10 mouse cellular contexts compared by ENCODE assay signal in the genomic region with DNA sequence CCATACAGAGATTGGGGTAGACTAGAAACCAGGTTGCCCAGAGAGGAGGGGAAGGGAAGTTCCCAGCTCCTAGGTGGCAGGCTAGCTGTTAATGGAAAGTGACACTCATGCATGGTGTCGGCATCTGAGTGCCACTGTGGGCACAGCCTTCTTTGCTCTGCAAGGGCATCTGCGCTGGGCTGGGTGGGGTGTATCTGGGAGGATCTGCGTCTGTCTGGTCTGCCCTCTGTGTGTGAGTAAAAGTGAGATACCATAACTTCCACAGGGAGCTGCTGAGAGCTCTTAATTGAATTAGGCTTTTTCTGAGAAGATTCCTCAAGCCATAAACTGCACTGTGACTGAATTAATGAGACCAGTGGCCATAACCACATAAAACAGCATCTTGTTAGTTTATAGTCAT. TPM values are rescaled to one million over a fixed set of nuclear protein-coding genes. Genes with fewer than 3 reads are reported as not detected.
DNase-seq lines count a peak whose midpoint lies in the region; ATAC-seq and TF ChIP-seq lines count a peak whose summit lies in the region.
"Had no signal": no experiment of that assay in that cellular context is flagged by ENCODE, and none has a peak within 500 bp of the region (broad histone marks: within the 10 kb centered on the region; RNA-seq: fewer than 3 reads in every experiment).

No protein-coding gene starts in this region.

- peaks cover 48% of the 10 kb centered on the region for H3K4me1 ChIP-seq in intestine, embryonic 14.5 days (replicated peaks; ENCODE audit: control insufficient read depth, insufficient read depth, low read length)
- H3K4me1 ChIP-seq in intestine, postnatal 0 days (replicated peaks; ENCODE audit: control insufficient read depth, insufficient read depth, low read length) = peaks cover 25% of the 10 kb centered on the region
- peaks cover 12 to 30% of the 10 kb centered on the region in 2 experiments for H3K4me1 ChIP-seq in ES-E14 (ENCODE audit: control insufficient read depth in 2 of 2, insufficient read depth in 2 of 2, low read length in 2 of 2, poor library complexity in 1 of 2)
- H3K4me1 ChIP-seq in embryonic facial prominence, embryonic 15.5 days = peaks cover 48% of the 10 kb centered on the region
- H3K4me1 ChIP-seq in liver, embryonic 15.5 days (replicated peaks) = peaks cover 65% of the 10 kb centered on the region

- peak overlapping the region; percentile 68 for H3K27ac ChIP-seq in intestine, embryonic 14.5 days (ENCODE audit: low read depth)
- H3K27ac ChIP-seq in intestine, postnatal 0 days (ENCODE audit: low read depth, low read length) = no peak overlapping the region
- peak overlapping the region; percentile 78; the same call in 1 of the 2 replicates for H3K27ac ChIP-seq in ES-E14 (ENCODE audit: insufficient read depth, low read depth, low read length, poor library complexity, severe bottlenecking)
- peak overlapping the region; percentile 58 for H3K27ac ChIP-seq in embryonic facial prominence, embryonic 15.5 days (replicated peaks)
- H3K27ac ChIP-seq in liver, embryonic 15.5 days (replicated peaks) = 0 out of 2 replicates have a peak overlapping the region, but pooled peaks have one; percentile 25

- no peak overlapping the region for H3K4me2 ChIP-seq in intestine, embryonic 14.5 days (ENCODE audit: low read length)
- H3K4me2 ChIP-seq in intestine, postnatal 0 days (replicated peaks; ENCODE audit: low read depth) = no peak overlapping the region
- H3K4me2 ChIP-seq in embryonic facial prominence, embryonic 15.5 days (replicated peaks) = no peak overlapping the region
- H3K4me2 ChIP-seq in liver, embryonic 15.5 days = peak overlapping the region; percentile 35

- H3K36me3 ChIP-seq in intestine, embryonic 14.5 days (ENCODE audit: control insufficient read depth, insufficient read depth, low read length) = peaks cover 6% of the 10 kb centered on the region; the same call in 1 of the 2 replicates
- peaks cover 7% of the 10 kb centered on the region for H3K36me3 ChIP-seq in intestine, postnatal 0 days (ENCODE audit: control insufficient read depth, insufficient read depth)
- H3K36me3 ChIP-seq in ES-E14 (ENCODE audit: control insufficient read depth, insufficient read depth, low read length, poor library complexity, severe bottlenecking) = peaks cover 4% of the 10 kb centered on the region; the same call in 1 of the 2 replicates
- H3K36me3 ChIP-seq in embryonic facial prominence, embryonic 15.5 days = peaks cover 2% of the 10 kb centered on the region; the same call in 1 of the 2 replicates
- H3K36me3 ChIP-seq in liver, embryonic 15.5 days (replicated peaks) = peaks cover 31% of the 10 kb centered on the region

- no peak for DNase-seq in intestine, embryonic 14.5 days (ENCODE audit: low spot score)
- DNase-seq in ES-E14 (ENCODE audit: low read depth, low spot score) = no peak
- DNase-seq in left cerebral cortex, adult 11 months (ENCODE audit: low spot score) = no peak
- no peak for DNase-seq in thymus, postnatal 0 days (ENCODE audit: low spot score)
- DNase-seq: cerebellum, postnatal 25 days; midbrain, embryonic 14.5 days had no signal

- no peak overlapping the region for H3K4me3 ChIP-seq in intestine, embryonic 14.5 days (ENCODE audit: low read depth, low read length)
- H3K4me3 ChIP-seq in intestine, postnatal 0 days (ENCODE audit: low read depth, low read length) = no peak overlapping the region
- H3K4me3 ChIP-seq in ES-E14 (ENCODE audit: insufficient read depth in 1 of 2, low read depth in 1 of 2, low read length in 2 of 2, poor library complexity in 1 of 2, severe bottlenecking in 1 of 2) = no peak overlapping the region
- no peak overlapping the region for H3K4me3 ChIP-seq in embryonic facial prominence, embryonic 15.5 days (replicated peaks)
- H3K4me3 ChIP-seq in liver, embryonic 15.5 days (replicated peaks) = no peak overlapping the region

- peak overlapping the region; percentile 3; the same call in 1 of the 2 replicates for H3K9ac ChIP-seq in intestine, embryonic 14.5 days (ENCODE audit: low read length)
- H3K9ac ChIP-seq in intestine, postnatal 0 days (ENCODE audit: low read depth, low read length) = no peak overlapping the region
- H3K9ac ChIP-seq in ES-E14 (ENCODE audit: insufficient read depth, low read depth, low read length, poor library complexity, severe bottlenecking) = no peak overlapping the region
- no peak overlapping the region for H3K9ac ChIP-seq in embryonic facial prominence, embryonic 15.5 days
- no peak overlapping the region for H3K9ac ChIP-seq in liver, embryonic 15.5 days

- 58% methylated on average over 3 of the region's 3 CpGs for WGBS in intestine, embryonic 14.5 days
- WGBS in intestine, postnatal 0 days = 36% methylated on average over 3 of the region's 3 CpGs
- 43% methylated on average over 3 of the region's 3 CpGs for WGBS in embryonic facial prominence, embryonic 15.5 days
- WGBS in liver, embryonic 15.5 days (ENCODE audit: insufficient replicate concordance) = 31% methylated on average over 3 of the region's 3 CpGs

- no peaks in the 10 kb centered on the region for H3K9me3 ChIP-seq in intestine, embryonic 14.5 days (ENCODE audit: control insufficient read depth, low read length)
- H3K9me3 ChIP-seq in intestine, postnatal 0 days (ENCODE audit: control insufficient read depth) = no peaks in the 10 kb centered on the region
- H3K9me3 ChIP-seq in ES-E14 (ENCODE audit: control insufficient read depth, insufficient read depth, low read depth, low read length) = no peaks in the 10 kb centered on the region
- no peaks in the 10 kb centered on the region for H3K9me3 ChIP-seq in embryonic facial prominence, embryonic 15.5 days (replicated peaks)
- H3K9me3 ChIP-seq in liver, embryonic 15.5 days (replicated peaks) = no peaks in the 10 kb centered on the region

- in situ Hi-C loops in ES-E14 (cut with MboI; ENCODE audit: low sequenced_read_pairs in 2 of 2, unreplicated experiment in 2 of 2) = no loop called here

- no peak for TF ChIP-seq CTCF in intestine, postnatal 0 days (IDR thresholded peaks at IDR 0.05; ENCODE audit: low read depth)

- no peaks in the 10 kb centered on the region for H3K27me3 ChIP-seq in intestine, embryonic 14.5 days (replicated peaks; ENCODE audit: control insufficient read depth, insufficient read depth, low read length)
- no peaks in the 10 kb centered on the region for H3K27me3 ChIP-seq in intestine, postnatal 0 days (replicated peaks; ENCODE audit: control insufficient read depth, insufficient read depth, low read length)
- H3K27me3 ChIP-seq in embryonic facial prominence, embryonic 15.5 days = no peaks in the 10 kb centered on the region
- no peaks in the 10 kb centered on the region for H3K27me3 ChIP-seq in liver, embryonic 15.5 days
- H3K27me3 ChIP-seq: CH12.LX had no signal

- no peak for ATAC-seq in intestine, embryonic 14.5 days (replicated peaks; ENCODE audit: low FRiP score, low TSS enrichment, low read depth)
- ATAC-seq in intestine, postnatal 0 days = no peak
- no peak for ATAC-seq in embryonic facial prominence, embryonic 15.5 days (ENCODE audit: insufficient number of reproducible peaks, low FRiP score, low TSS enrichment, low read depth)
- no peak for ATAC-seq in liver, embryonic 15.5 days (ENCODE audit: insufficient read depth)

TF ChIP-seq in ES-E14, 5 proteins besides CTCF, POLR2A, EP300 and RAD21:
- TF ChIP-seq CHD2 (IDR thresholded peaks at IDR 0.05; ENCODE audit: low read depth, low read length) = no peak
- TF ChIP-seq MAFK (IDR thresholded peaks at IDR 0.05; ENCODE audit: insufficient read depth, low read depth, low read length) = no peak
- no peak for TF ChIP-seq ZC3H11A (IDR thresholded peaks at IDR 0.05; ENCODE audit: borderline replicate concordance, low read depth, low read length)
- TF ChIP-seq ZNF384 (IDR thresholded peaks at IDR 0.05; ENCODE audit: low read depth, low read length) = no peak

RNA-seq across cellular contexts. Expression of a gene that starts 10.4 kb away (rescaled TPM):
- 11.0 and 11.6 TPM in 2 replicates for polyA plus RNA-seq in intestine, embryonic 14.5 days (2014; fragmentation: Nextera tagmentation; extraction: Ambion mirVana)
- polyA plus RNA-seq in intestine, postnatal 0 days (2015; fragmentation: Nextera tagmentation; extraction: Ambion mirVana) = 5.7 and 6.1 TPM in 2 replicates
- total RNA-seq in ES-E14 (2012; rRNA removed) = 24.7 and 24.9 TPM in 2 replicates
- 11.0 and 11.2 TPM in 2 replicates for polyA plus RNA-seq in embryonic facial prominence, embryonic 15.5 days (2015; fragmentation: Nextera tagmentation; extraction: Ambion mirVana)
- polyA plus RNA-seq in liver, embryonic 15.5 days (2015; fragmentation: Nextera tagmentation; extraction: Ambion mirVana) = 2.9 and 3.0 TPM in 2 replicates
- polyA plus RNA-seq in thymus, postnatal 0 days (2015; fragmentation: Nextera tagmentation; extraction: Ambion mirVana) = 5.2 and 6.2 TPM in 2 replicates

RNA-seq across cellular contexts. Expression of a gene that starts 26.6 kb away (rescaled TPM):
- polyA plus RNA-seq in intestine, embryonic 14.5 days (2014; fragmentation: Nextera tagmentation; extraction: Ambion mirVana) = 16.7 and 18.2 TPM in 2 replicates
- 7.2 and 8.2 TPM in 2 replicates for polyA plus RNA-seq in intestine, postnatal 0 days (2015; fragmentation: Nextera tagmentation; extraction: Ambion mirVana)
- 65.6 and 91.8 TPM in 2 replicates for total RNA-seq in ES-E14 (2012; rRNA removed)
- polyA plus RNA-seq in embryonic facial prominence, embryonic 15.5 days (2015; fragmentation: Nextera tagmentation; extraction: Ambion mirVana) = 17.0 and 17.2 TPM in 2 replicates
- 8.1 and 8.5 TPM in 2 replicates for polyA plus RNA-seq in liver, embryonic 15.5 days (2015; fragmentation: Nextera tagmentation; extraction: Ambion mirVana)
- 13.6 and 14.2 TPM in 2 replicates for polyA plus RNA-seq in thymus, postnatal 0 days (2015; fragmentation: Nextera tagmentation; extraction: Ambion mirVana)
